Mouse (Mus musculus) heart, embryonic 10.5 days (tissue): ENCODE measurements around the gene Pla2g6. TPM values are rescaled to one million over a fixed set of nuclear protein-coding genes. Genes with fewer than 3 reads are reported as not detected.
A peak's percentile ranks its signal among the peaks of the same experiment; 100 is the strongest.

Experiments
- DNase-seq: peaks from one replicate; pipeline ENCODE4 v3.0.0-alpha.2; 2017; ENCODE audit warnings: low spot score
- H3K27ac ChIP-seq: fragments of 300-500 bp; sonication (generic); 2 replicates; pipeline ENCODE4 v1.5.1; 2016; ENCODE audit warnings: mild to moderate bottlenecking
- H3K27me3 ChIP-seq: fragments of 300-500 bp; sonication (generic); 2 replicates; pipeline ENCODE4 v1.6.1; 2016; ENCODE audit warnings: mild to moderate bottlenecking; ENCODE audit not compliant: poor library complexity, insufficient read depth, severe bottlenecking
- H3K36me3 ChIP-seq: fragments of 300-500 bp; sonication (generic); 2 replicates; pipeline ENCODE4 v1.6.1; 2016; ENCODE audit warnings: mild to moderate bottlenecking, moderate library complexity
- H3K4me1 ChIP-seq: fragments of 300-500 bp; sonication (generic); 2 replicates; pipeline ENCODE4 v1.6.1; 2016; ENCODE audit warnings: mild to moderate bottlenecking
- H3K4me3 ChIP-seq: fragments of 300-500 bp; sonication (generic); 2 replicates; pipeline ENCODE4 v1.5.1; 2016; ENCODE audit warnings: mild to moderate bottlenecking, moderate library complexity
- H3K9me3 ChIP-seq: fragments of 300-500 bp; sonication (generic); 2 replicates; pipeline ENCODE4 v1.6.1; 2016; ENCODE audit warnings: mild to moderate bottlenecking, moderate library complexity
- WGBS: fragments of 180-500 bp; shearing (Covaris S2); methylation state at CpG from one replicate; pipeline ENCODE4 v1.1.7; 2016; 5-methylcytosine and 5-hydroxymethylcytosine counted together
- polyA plus RNA-seq: library from polyadenylated mRNA; unstranded; fragments of >200 nt; fragmentation: Nextera tagmentation; extraction: Ambion mirVana; gene quantifications from 2 replicates; pipeline ENCODE4 v1.2.1, GENCODE M21; 2016

Pla2g6 gene
- polyA plus RNA-seq, 1 experiment from 2014 or later, result 17.3 TPM

DNA sequence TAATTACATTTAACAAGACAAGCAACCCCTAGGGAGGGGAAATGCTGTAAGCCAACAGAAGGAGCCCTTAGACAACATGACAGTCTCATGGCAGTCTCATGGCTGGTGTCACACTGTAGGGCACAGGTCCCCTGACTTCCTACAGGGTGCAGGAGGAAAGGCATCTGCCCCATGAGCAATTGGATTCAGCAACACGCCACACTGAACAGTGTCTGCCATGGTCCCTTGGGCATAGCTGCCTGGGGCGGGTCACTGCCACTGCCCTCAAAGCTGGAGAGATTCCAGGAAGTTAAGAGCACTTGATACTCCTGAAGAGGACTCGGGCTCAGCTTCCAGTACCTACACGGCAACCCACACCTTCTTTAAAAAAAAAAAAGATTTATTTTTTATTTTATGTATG lies 1.9 kb downstream of the Pla2g6 start:
- Histone ChIP-seq H3K36me3 (no peaks in the 10 kb centered on the region), H3K27ac (0 out of 2 replicates have a peak overlapping the region, but pooled peaks have one; percentile 60), H3K27me3 (no peaks in the 10 kb centered on the region), H3K4me1 (peaks cover 60% of the 10 kb centered on the region), H3K4me3 (0 out of 2 replicates have a peak overlapping the region, but pooled peaks have one; percentile 13), H3K9me3 (no peaks in the 10 kb centered on the region)
- no peak for DNase-seq
- 70% methylated on average over 4 of the region's 4 CpGs for WGBS

DNA sequence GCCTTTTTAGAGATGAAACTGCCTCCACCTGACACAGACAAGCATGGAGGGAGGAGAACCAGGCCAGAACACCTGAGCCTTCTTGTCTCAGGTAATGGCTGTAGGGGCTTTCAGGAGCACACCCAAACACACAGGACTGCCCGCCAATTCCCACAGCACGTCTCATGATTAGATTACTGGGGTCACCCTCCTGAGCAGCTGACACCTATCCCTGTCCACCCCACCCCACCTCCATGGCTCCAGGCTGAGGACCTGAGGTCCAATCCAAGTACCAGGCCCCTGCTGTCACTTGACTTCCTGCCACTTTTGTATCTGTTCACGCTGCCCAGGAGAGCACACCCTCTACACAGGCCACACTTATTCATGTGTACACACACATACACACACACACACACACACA lies 2.4 kb downstream of the Pla2g6 start:
- Histone ChIP-seq H3K27ac (peak overlapping the region; percentile 60), H3K36me3 (no peaks in the 10 kb centered on the region), H3K4me3 (no peak overlapping the region), H3K4me1 (peaks cover 60% of the 10 kb centered on the region), H3K9me3 (no peaks in the 10 kb centered on the region), H3K27me3 (no peaks in the 10 kb centered on the region)
- 48% methylated on average over 3 of the region's 3 CpGs for WGBS
- DNase-seq, result no peak

DNA sequence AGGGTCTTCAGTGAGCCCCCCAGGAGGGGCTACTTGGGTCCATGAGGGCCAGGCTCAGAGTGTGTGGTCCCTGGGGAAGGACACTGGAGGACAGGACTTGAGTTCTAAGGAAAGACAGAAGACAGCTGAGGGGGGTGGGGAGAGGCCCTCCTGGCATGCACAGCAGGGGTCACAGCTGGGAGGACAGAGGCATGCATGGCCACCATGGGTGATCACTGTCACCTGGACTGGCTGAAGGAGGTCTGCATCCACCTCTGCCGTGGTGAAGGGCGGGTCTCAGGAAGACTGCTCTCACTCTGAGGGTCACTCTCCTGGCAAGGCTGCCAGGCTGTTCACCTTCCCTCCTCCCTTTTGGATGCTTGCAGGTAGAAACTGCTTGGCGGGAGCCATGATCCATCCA lies 3.8 kb downstream of the Pla2g6 start:
- Histone ChIP-seq H3K36me3 (no peaks in the 10 kb centered on the region), H3K9me3 (no peaks in the 10 kb centered on the region), H3K4me1 (peaks cover 60% of the 10 kb centered on the region), H3K27me3 (no peaks in the 10 kb centered on the region), H3K4me3 (no peak overlapping the region), H3K27ac (peak overlapping the region; percentile 60)
- DNase-seq, result no peak
- WGBS, result 92% methylated on average over 3 of the region's 3 CpGs

DNA sequence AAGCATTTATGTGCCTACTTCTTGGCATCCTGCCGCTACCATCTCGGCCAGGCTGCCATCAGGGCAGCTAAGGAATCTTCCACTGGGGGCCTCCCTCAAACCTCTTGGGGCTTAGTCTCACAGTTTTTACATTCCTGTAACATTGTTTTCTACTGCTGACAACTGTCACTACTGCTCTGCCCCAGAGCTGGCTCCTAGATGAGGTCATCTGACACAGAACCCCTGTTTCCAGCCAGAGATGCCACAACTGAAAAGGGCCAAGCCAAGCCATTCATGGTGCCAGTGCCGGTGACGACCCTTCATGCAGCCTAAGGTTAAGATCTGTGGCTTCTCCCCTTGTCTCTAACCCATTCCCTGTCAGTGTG lies 4.4 kb downstream of the Pla2g6 start:
- Histone ChIP-seq H3K4me3 (no peak overlapping the region), H3K27me3 (no peaks in the 10 kb centered on the region), H3K36me3 (no peaks in the 10 kb centered on the region), H3K27ac (peak overlapping the region; percentile 60), H3K9me3 (no peaks in the 10 kb centered on the region), H3K4me1 (peaks cover 60% of the 10 kb centered on the region)
- DNase-seq, result no peak
- 70% methylated on average over 4 of the region's 4 CpGs for WGBS

DNA sequence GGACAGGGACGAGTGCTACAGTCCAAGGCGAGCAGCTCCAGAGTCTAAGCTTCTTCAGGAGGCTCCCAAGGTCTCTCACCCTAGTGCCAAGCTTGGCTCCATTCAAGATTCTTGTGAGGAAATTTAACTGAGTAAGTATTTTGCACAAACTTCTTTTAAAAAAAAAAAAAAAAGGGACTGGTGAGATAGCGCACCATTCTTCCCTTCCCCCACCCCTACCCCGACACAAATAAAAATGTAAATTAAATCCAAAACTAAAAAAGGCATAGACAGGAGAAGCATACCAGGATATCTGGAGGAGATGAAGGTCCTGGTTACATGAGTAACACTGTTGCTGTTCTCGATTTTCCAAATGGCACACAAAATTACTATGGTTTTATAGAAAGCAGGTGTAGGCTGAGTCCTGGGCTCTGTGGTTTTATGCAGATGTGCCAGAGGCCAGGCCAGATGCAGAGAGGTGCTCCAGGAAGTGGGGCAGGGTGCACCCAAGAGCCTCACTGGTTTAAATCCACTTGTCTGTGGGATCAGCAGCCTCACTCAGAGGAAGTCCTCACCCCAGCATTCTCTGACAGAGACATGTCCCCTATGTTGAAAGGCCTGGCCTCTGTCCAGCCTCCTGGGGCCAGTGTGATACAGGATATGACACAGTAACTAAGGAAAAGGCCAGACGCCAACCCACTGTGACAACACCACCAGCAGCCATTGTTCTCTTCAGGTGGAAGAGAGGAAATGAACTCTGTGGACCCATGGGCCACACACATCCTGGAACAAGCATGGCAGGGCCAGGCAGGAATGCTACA lies 5.0 kb downstream of the Pla2g6 start:
- Histone ChIP-seq H3K36me3 (no peaks in the 10 kb centered on the region), H3K27me3 (no peaks in the 10 kb centered on the region), H3K27ac (peak overlapping the region; percentile 78), H3K4me1 (peaks cover 60% of the 10 kb centered on the region), H3K9me3 (no peaks in the 10 kb centered on the region), H3K4me3 (no peak overlapping the region)
- DNase-seq, result no peak
- WGBS, result 66% methylated on average over 6 of the region's 6 CpGs

DNA sequence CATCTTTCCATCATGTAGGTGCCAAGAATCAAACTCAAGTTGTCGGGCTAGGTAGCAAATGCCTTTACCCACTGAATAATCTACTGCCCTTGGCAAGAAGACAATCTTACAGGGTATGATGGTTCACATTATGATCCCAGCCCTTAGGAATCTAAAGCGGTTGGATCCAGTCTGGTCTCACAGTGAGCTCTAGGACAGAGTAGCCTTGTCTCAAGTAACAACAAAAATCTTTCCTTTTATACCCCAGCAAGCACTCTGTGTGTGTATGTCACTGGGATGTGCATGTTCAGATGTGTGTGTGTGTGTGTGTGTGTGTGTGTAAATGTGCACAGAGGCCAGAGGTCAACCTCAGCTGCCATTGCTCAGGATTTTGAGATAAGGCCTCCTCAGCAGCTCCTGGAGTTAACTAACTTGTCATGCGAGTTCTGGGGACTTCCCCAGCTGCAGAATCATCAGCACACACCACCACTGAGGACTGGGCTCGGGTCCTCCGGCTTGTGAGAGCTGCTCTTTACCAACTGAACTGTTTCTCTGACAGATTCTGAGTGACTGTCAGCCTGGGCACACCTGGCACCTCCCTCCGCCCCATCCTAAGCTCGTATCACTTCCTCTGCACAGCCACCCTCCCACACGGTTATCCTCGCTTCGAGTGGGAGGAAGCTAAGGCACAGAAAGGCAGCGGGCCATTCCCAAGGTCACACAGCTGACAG lies 5.8 kb downstream of the Pla2g6 start:
- WGBS, result 50% methylated on average over 11 of the region's 11 CpGs
- DNase-seq, result no peak
- peak overlapping the region; percentile 78 for H3K27ac ChIP-seq
- peaks cover 2% of the 10 kb centered on the region for H3K36me3 ChIP-seq
- H3K4me3 ChIP-seq, result no peak overlapping the region
- H3K4me1 ChIP-seq, result peaks cover 56% of the 10 kb centered on the region
- H3K9me3 ChIP-seq, result no peaks in the 10 kb centered on the region
- no peaks in the 10 kb centered on the region for H3K27me3 ChIP-seq

DNA sequence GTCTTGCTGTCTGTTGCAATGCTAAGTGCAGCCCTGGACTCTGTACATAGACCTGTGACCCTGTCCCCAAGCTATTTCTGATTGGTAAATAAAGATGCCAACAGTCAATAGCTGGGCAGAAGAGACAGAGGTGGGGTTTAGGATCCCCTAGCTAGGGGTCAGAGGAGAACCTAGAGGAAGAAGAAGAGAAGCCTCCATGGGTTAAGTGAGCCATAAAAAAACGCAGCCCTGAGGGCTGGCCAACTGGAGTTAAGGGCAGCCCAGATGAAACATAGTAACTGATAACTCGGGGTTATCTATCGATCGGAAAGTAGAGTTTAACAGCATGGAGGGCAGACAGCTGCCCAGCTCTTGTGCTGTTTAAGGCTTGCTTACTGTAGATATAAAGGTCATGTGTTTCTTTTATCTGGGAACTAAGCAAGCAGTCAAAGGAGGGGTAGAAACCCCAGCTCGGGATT lies 6.4 kb downstream of the Pla2g6 start:
- Histone ChIP-seq H3K36me3 (peaks cover 7% of the 10 kb centered on the region), H3K27me3 (no peaks in the 10 kb centered on the region), H3K9me3 (no peaks in the 10 kb centered on the region), H3K4me3 (no peak overlapping the region), H3K27ac (no peak overlapping the region; the same call in 1 of the 2 replicates), H3K4me1 (peaks cover 49% of the 10 kb centered on the region)
- no peak for DNase-seq
- WGBS, result 53% methylated on average over 5 of the region's 5 CpGs

DNA sequence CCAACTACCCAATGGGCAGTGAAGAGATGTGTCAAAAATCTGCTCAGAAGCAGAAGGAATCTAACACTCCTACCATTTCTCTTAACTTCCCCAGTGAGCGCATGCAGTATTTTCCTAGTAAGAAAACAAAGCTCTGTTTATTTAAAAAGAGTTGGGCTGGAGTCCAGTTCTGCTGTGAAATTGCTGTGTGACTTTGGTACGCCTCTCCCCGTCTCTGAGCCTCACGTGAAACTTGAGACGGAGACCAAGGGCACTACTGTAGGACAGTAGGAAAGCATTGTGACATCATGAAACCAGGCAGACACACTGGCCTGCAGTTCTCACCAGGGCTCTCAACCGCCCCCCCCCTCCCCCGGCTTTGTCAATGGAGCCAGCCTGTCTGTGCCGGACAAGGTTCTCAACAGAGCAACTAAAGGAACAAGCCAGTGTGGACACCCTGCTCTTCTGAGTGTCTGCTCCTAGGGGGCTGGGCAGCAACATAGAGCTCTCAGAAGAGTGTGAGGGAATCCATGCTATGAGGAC lies 14.3 kb downstream of the Pla2g6 start:
- Histone ChIP-seq H3K27me3 (no peaks in the 10 kb centered on the region), H3K27ac (peak overlapping the region; percentile 39; the same call in 1 of the 2 replicates), H3K36me3 (peaks cover 37% of the 10 kb centered on the region), H3K9me3 (no peaks in the 10 kb centered on the region), H3K4me1 (peaks cover 10% of the 10 kb centered on the region; the same call in 1 of the 2 replicates), H3K4me3 (no peak overlapping the region)
- 65% methylated on average over 8 of the region's 8 CpGs for WGBS
- DNase-seq, result no peak

DNA sequence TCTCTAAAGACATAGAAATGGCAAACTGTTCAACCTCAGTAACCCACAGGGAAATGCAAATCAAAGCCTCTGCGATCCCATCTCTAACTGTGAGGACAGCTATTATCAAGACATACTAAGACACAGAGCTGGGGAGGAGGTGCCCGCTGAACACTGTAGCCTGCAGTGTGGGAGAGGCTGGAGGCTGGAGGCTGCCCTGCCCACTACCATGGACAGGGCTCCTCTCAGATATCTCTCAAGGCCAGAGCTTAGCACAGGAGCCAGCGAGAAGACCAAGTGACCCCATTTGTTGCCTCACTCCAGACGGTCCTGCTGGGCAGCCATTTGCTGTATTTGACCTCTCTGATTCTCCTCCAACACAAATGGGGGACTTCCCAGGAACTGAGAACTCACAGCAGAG lies 20.3 kb downstream of the Pla2g6 start:
- H3K4me1 ChIP-seq, result peaks cover 7% of the 10 kb centered on the region
- 35% methylated on average over 4 of the region's 4 CpGs for WGBS
- H3K36me3 ChIP-seq, result peaks cover 51% of the 10 kb centered on the region
- no peak overlapping the region for H3K4me3 ChIP-seq
- no peak overlapping the region for H3K27ac ChIP-seq
- DNase-seq, result no peak
- H3K27me3 ChIP-seq, result peaks cover 6% of the 10 kb centered on the region; the same call in 1 of the 2 replicates
- H3K9me3 ChIP-seq, result no peaks in the 10 kb centered on the region

DNA sequence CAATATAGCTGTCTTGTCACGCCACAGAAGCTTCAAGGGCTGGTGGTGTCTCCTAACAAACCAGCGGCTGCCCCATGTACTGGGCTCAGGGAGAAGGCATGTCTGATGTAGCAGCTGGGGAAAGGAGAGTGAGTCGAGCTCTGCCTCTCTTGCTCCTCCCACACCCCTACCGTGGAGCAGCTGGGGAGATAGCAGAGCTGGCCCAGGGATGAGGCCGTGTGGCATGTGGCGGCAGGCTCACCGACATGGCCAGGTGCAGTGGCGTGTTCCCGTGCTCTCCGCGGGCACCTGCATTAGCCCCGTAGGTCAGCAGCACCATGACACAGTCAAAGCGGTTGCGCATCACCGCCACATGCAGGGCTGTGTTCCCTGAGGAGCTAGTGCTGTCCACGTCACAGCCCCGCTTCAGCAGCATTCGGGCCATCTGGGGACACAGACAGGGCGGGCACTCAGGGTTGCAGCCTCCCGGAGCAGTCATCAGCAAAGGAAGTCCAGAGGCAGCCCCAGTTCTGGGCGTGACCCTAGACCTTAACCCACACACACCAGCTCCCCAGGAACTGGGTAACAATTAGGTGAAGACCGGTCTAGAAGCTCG lies 22.1 kb downstream of the Pla2g6 start:
- H3K36me3 ChIP-seq, result peaks cover 37% of the 10 kb centered on the region
- H3K4me3 ChIP-seq, result no peak overlapping the region
- peaks cover 6% of the 10 kb centered on the region; the same call in 1 of the 2 replicates for H3K27me3 ChIP-seq
- DNase-seq, result no peak
- no peak overlapping the region for H3K27ac ChIP-seq
- peaks cover 7% of the 10 kb centered on the region for H3K4me1 ChIP-seq
- 64% methylated on average over 23 of the region's 23 CpGs for WGBS
- H3K9me3 ChIP-seq, result no peaks in the 10 kb centered on the region

DNA sequence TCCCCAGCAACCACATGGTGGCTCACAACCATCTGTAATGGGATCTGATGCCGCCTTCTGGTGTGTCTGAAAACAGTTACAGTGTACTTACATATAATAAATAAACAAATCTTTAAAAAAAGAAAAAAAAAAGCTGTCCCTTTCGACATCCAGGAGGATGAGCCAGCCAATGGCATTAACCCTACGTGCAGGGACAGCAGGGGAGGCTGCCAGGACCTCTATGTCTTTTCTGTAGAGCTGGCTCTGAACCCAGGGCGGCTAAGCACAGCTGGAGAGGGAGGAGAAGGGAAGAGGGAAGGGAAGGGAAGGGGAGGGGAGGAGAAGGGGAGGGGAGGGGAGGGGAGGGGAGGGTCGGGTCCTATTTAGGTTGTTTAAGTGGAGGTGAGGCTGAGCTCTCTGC lies 23.4 kb downstream of the Pla2g6 start:
- DNase-seq, result no peak
- Histone ChIP-seq H3K27ac (no peak overlapping the region), H3K36me3 (peaks cover 43% of the 10 kb centered on the region), H3K9me3 (no peaks in the 10 kb centered on the region), H3K27me3 (peaks cover 6% of the 10 kb centered on the region; the same call in 1 of the 2 replicates), H3K4me3 (no peak overlapping the region), H3K4me1 (peaks cover 7% of the 10 kb centered on the region)
- 50% methylated on average over 5 of the region's 5 CpGs for WGBS

DNA sequence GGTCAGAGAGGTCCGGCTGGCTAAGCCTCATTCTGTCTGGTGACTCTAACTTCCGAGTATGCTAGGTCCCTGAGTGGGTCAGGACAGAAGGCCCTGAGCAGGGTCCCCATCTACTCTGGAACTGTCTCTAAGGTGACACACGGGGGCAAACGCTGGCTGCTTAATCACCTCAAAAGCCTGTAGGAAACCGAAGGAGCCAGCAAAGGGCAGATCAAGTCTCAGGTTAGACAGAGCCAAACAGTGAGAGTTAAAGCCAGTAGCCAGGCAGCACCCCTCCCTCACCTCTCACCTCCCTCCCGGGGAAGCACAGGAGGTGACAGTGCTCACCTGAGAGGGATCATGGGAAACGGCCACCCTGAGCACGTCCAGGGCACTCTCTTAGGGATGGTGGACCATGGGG lies 24.5 kb downstream of the Pla2g6 start:
- peaks cover 48% of the 10 kb centered on the region for H3K36me3 ChIP-seq
- no peak for DNase-seq
- H3K4me3 ChIP-seq, result no peak overlapping the region
- H3K27ac ChIP-seq, result no peak overlapping the region
- no peaks in the 10 kb centered on the region for H3K9me3 ChIP-seq
- peaks cover 6% of the 10 kb centered on the region; the same call in 1 of the 2 replicates for H3K27me3 ChIP-seq
- 82% methylated on average over 8 of the region's 8 CpGs for WGBS
- H3K4me1 ChIP-seq, result peaks cover 7% of the 10 kb centered on the region
